Mouse (Mus musculus): Measurements from ENCODE around the gene Dlgap4.
"Not testable (repeated sequence)": the region's sequence is repeated elsewhere in the genome, so short reads cannot be mapped to it uniquely, and the experiment has no call there.

Gene Dlgap4

DNA sequence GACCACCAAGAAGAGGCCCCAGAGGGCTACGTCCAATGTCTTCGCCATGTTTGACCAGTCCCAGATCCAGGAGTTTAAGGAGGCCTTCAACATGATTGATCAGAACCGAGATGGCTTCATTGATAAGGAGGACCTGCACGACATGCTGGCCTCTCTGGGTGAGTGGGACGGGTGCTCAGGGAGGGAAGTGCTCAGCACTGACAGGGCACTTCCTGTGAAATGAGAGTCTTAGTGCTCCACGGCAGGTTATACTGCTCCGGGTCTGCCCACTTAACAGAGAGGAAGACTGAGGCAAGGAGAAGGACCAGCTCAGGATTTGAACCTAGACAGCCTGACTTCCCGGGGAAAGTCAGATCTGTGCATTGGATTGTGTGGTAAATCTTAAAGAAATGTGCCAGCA is 165.1 kb downstream of the Dlgap4 start:
- no peak for DNase-seq

- DNase-seq: no peak
These were observed 165.5 kb downstream of the Dlgap4 start for GRCm38 (mm10) chr2:156779036-156779435.

DNA sequence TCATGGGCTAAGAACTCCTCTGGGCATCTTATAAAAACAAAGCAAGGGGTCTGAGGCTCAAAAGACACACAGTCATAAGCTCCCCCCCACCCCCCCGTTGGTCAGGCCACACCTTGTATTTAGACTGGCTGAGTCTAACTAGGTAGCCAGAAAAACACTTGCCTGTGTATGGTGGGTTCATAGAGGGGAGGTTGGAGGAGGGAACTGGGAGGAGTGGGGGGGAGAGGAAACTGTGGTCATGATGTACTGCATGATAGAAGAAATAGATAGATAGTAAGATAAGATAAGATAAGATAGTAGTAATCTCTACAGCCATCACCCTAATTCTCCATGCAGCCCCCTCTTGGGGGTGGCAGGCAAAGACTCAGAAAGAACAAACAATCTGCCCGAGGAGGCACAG is 166.0 kb downstream of the Dlgap4 start:
- no peak for DNase-seq

- no peak for DNase-seq
These were observed 166.6 kb downstream of the Dlgap4 start for GRCm38 (mm10) chr2:156780129-156780528.

DNA sequence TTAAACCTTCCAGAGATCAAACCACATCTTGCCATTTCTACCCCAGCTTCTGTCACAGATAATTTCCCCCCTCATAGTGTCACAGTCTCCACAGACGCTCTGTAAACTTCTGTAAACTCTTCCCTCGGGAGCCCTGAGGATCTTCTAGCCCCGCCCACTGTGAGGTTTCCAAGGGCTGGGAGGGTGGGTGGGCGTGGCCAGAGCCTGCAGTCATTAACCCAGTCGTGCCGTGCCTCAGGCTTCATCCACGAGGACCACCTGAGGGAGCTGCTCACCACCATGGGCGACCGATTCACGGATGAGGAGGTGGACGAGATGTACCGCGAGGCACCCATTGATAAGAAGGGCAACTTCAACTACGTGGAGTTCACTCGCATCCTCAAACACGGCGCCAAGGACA is 167.2 kb downstream of the Dlgap4 start:
- DNase-seq: no peak

DNA sequence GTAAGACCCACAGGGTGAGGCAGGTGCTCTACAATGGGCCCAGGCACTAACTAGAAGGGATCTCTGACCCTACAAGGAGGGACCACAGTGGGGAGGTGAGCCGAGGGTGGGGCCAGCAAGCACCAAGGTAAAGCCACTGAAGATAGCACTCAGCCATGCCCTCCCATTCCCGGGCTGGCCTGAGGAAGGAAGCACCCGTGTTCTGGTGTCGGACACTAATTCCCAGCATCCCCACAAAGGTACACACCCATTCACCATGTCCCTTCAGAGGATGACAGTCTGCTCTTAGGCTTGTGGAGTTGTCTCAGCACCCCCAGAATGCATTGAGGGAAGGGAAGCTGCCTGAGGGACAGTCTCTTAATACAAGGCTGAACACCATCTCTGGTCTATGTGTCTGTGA is 167.8 kb downstream of the Dlgap4 start:
- DNase-seq: no peak

DNA sequence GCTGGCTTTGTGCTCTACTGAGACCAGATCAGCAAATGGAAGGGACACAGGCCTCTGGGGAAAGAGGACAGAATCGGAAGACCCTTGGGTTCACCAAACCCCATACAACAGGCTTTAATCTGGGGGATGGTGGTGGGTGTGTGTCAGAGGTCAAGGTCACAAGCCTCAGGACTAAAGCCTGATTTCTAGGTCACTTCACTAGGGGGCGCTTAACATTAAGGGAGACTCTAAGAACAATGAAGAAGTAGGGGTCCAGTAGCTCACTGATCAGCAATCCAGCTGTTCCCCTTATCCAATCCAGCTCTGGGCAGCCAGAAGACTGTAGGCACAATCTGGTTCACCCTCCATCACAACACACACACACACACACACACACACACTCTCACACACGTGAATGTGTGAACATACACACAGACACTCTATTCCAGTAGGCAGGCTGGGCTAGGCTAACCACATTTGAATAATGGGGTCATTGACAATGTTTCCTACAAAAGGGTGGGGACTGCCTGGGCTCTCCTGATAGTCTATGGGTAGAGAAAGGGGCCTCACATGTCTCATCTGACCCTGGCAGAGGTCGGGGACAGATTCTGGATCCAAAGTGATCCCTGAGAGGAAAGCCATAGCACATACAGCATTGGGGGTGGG is 168.5 kb downstream of the Dlgap4 start:
- DNase-seq: no peak

DNA sequence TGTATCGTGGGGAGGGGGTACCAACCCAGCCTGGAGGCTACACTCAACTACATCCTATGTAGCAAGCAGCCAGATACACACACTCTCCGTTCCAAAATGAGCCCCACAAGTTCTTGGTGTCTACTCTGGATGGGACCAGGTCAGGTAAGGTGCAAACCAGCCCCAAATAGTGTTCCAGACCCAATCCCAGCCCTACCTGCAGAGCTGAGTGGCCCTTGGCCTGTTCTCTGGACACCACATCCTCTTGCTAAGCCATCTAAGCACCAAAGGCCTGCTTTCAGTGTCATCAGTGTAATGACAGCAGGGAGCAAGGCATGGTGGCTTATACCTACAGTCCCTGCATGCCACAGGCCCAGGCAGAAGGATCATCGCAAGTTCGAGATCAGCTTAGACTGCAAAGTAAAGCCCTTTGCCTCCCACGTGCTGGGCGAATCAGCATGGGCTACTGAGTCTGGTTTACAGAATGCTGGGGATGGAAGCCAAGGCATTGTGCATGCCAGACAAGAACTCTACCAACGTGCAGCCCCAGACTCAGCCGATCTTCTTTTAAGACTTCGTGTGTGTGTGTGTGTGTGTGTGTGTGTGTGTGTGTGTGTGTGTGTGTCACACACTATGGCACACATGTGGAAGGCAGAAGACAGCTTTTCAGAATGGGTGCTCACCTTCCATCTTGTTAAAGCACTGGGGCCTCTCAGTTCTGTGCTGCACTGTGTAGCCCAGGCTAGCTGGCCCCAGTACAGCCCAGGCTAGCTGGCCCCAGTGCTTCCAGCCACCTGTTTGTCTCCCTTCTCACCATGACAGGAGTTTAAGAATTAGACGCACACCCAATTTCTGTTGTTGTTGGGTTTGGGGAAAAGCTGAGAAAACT is 169.2 kb downstream of the Dlgap4 start:
- no peak for DNase-seq

DNA sequence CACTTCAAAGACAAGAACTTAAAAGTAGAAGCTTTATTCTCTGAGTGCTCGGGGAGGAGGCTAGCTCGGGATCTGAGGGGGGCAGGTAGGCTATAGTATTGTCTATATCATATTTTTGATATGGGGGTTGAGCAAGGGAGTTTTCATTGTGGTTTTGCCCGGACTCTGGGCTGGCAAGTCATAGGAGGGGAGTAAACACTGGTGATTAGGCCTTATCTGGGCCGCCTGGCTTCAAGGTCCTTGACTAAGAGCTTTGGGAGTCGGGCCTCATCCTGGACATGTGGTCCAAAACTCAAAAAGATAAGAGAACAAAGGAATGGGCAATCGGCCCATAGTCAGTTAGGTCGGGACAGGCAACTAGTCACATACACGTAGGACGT is 169.8 kb downstream of the Dlgap4 start:
- no peak for DNase-seq

GRCm38 (mm10) chr2:156784016-156784585 is 170.6 kb downstream of the Dlgap4 start:
- no peak for DNase-seq

DNA sequence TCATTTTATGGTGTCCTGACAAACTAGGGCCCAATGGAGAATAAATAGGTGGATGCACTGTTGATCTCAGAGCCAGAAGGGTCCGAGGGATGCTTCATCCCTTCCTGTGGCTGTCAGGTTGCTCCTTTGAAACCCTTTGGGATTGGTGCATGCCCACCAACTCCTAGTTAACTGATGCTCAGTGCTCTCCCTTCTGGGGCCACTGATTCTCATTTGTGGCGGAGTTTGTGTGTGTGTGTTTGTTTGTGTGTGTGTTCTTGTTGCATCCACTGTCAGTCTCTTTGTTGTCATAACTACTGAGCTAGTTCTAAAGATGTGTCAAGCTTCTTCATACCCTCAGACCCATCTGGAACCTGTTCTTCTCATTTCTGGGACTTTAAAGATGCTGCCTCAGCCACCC is 171.4 kb downstream of the Dlgap4 start:
- no peak for DNase-seq

DNA sequence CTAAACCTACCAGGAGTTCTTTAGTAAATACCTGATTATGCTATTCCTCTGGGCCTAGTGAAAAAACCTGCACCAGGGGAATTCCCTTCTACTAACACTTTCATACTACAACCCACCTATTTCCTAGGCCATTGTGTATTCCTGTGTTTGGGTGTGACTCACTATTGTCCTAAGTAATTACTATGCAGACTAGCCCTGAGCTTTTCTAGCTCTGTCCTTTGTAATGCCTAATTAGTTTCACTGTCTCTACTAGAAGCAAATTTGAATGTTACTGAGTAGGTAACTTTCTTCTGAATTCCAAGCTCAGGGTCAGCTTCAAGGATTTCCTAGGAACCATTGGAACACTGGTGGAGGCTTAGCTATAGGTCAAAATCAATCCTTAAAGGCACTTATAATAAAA is 172.9 kb downstream of the Dlgap4 start:
- not testable (repeated sequence) for DNase-seq

- DNase-seq: no peak
These were observed 173.7 kb downstream of the Dlgap4 start for GRCm38 (mm10) chr2:156787090-156787775.

DNA sequence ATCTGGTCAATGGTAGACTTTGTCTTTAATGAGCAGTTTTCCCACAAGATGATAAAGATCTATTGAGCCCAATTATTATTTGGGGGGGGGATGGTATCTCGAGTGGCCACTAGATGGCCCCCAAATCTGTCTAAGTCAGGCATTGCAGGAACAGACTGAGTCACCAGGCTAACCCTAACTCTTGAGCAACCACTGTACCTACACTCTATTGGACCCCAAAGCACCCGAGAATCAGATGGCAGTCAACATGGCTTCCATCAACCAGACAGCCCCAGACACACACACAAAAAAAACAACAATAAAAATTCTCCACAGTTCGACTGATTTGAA is 174.2 kb downstream of the Dlgap4 start:
- DNase-seq: no peak

DNA sequence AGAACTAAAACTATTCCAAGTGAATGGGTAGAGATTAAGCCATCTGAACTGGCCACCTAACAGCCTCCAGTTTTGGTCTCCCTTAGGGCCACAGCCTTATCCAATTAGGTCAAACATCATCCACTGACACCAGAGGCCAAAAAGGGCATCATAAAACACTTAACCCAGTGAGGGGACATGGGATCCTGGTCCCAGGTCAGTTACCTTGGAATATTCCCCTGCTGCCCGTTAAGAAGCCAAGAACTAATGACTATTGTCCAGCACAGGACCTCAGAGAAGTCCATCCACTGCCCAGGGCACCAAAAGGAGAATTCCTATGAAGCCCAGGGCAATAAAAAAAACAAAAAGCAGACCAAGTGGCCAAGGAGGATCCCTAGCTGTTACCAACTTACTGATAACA is 175.3 kb downstream of the Dlgap4 start:
- DNase-seq: no peak

- no peak for DNase-seq
These were observed 185.0 kb downstream of the Dlgap4 start for GRCm38 (mm10) chr2:156798516-156798915.

GRCm38 (mm10) chr2:156801045-156801444 is 187.5 kb downstream of the Dlgap4 start:
- no peak for DNase-seq

GRCm38 (mm10) chr2:156802116-156802515 is 188.6 kb downstream of the Dlgap4 start:
- DNase-seq: not testable (repeated sequence)

DNA sequence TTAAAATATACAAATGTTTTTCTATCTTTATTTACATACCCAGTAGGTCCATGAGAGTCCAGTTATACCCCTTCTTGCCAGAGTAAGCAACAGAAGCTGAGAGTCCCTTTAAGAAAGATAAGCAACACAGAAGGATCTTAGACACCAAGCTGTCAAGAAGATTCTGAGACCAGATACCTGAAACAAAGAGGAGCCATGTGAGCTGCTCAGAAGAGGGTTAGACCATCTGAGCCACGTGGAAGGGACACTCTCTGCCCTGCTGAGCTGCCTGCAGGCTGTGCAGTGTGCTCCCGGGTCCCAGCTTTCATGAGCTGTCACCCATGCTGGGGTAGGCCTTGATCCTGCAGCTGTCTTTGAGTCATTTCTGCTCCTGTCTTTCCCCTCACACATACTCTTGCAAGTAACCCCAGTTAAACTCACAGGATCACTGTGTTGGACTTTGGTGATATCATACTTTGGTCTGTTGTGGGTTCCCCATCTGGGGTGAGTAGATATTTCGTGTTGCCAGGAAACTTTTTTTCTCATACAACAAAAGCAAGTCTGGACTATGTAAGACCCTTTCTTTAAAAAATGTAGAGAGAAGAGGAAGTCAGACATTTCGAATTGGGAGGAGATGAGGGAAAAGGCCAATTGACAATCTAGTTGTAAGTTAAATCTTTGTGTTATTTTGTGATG is 190.3 kb downstream of the Dlgap4 start:
- DNase-seq: no peak

DNA sequence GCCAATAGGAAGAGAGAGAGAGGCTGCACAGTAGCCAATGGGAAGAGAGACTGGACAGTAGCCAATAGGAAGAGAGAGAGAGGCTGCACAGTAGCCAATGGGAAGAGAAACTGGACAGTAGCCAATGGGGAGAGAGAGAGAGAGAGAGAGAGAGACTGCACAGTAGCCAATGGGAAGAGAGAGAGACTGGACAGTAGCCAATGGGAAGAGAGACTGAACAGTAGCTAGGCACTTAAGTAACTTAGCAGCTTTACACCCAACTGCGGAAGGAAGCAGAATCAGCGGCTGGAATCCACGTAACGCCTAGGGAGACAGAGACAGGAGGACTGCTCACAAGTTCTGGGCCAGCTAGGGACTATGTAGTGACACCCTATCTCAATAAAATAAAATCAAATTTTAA is 191.1 kb downstream of the Dlgap4 start:
- no peak for DNase-seq

- DNase-seq: no peak
These were observed 193.4 kb downstream of the Dlgap4 start for GRCm38 (mm10) chr2:156806886-156807285.

- DNase-seq: peak; percentile 66
These were observed 196.1 kb downstream of the Dlgap4 start for GRCm38 (mm10) chr2:156809579-156809978.

GRCm38 (mm10) chr2:156810716-156811115 is 197.2 kb downstream of the Dlgap4 start:
- DNase-seq: no peak

All from thymus, postnatal 14 days (tissue).